Mouse (Mus musculus) thymus, adult 2 months (tissue): ENCODE measurements around the gene Manf. TPM values are rescaled to one million over a fixed set of nuclear protein-coding genes. Genes with fewer than 3 reads are reported as not detected.

Experiments
- DNase-seq: peaks from one replicate; pipeline ENCODE4 v3.0.0; 2021
- H3K27ac ChIP-seq: fragments of 200-500 bp; 2 replicates; pipeline ENCODE4 v1.5.1; 2012; ENCODE audit warnings: low read length, control low read depth; ENCODE audit not compliant: control insufficient read depth, insufficient read depth
- H3K27me3 ChIP-seq: fragments of 200-500 bp; 2 replicates; pipeline ENCODE4 v1.6.1; 2012; ENCODE audit warnings: mild to moderate bottlenecking, low read length, moderate library complexity, mixed read lengths; ENCODE audit not compliant: control insufficient read depth, insufficient read depth
- H3K36me3 ChIP-seq: fragments of 200-500 bp; 2 replicates; pipeline ENCODE4 v1.6.1; 2012; ENCODE audit warnings: mild to moderate bottlenecking, low read length, moderate library complexity; ENCODE audit not compliant: control insufficient read depth, insufficient read depth
- H3K4me1 ChIP-seq: fragments of 200-500 bp; replicated peaks from 2 replicates; pipeline ENCODE4 v1.6.1; 2012; ENCODE audit warnings: low read length; ENCODE audit not compliant: control insufficient read depth, insufficient read depth
- H3K4me3 ChIP-seq: fragments of 200-500 bp; 2 replicates; pipeline ENCODE4 v1.5.1; 2012; ENCODE audit warnings: mild to moderate bottlenecking, low read length, control low read depth, moderate library complexity; ENCODE audit not compliant: control insufficient read depth, insufficient read depth
- CTCF ChIP-seq: fragments of 200-500 bp; IDR thresholded peaks from 2 replicates; pipeline ENCODE4 v1.5.1; 2012; ENCODE audit warnings: mild to moderate bottlenecking, control low read depth, low read length, moderate library complexity, borderline replicate concordance; ENCODE audit not compliant: control insufficient read depth, poor library complexity, insufficient read depth; ENCODE audit errors: extremely low read depth
- POLR2A ChIP-seq: fragments of 200-500 bp; IDR thresholded peaks from 2 replicates; pipeline ENCODE4 v1.6.1; 2012; ENCODE audit warnings: mild to moderate bottlenecking, low read length, control low read depth, moderate library complexity; ENCODE audit not compliant: control insufficient read depth, poor library complexity, insufficient read depth; ENCODE audit errors: extremely low read depth
- WGBS: fragments of 180-500 bp; shearing (Covaris S2); methylation state at CpG from one replicate; pipeline ENCODE4 v1.1.7; 2018; 5-methylcytosine and 5-hydroxymethylcytosine counted together
- polyA plus RNA-seq: library from polyadenylated mRNA; depleted of rRNA; stranded (reverse); fragments of >200 nt; gene quantifications from 2 replicates; pipeline ENCODE4 v1.2.3, GENCODE M21; 2012; rRNA removed

Gene Manf
- 11.6 and 12.5 TPM in 2 replicates for polyA plus RNA-seq

DNA sequence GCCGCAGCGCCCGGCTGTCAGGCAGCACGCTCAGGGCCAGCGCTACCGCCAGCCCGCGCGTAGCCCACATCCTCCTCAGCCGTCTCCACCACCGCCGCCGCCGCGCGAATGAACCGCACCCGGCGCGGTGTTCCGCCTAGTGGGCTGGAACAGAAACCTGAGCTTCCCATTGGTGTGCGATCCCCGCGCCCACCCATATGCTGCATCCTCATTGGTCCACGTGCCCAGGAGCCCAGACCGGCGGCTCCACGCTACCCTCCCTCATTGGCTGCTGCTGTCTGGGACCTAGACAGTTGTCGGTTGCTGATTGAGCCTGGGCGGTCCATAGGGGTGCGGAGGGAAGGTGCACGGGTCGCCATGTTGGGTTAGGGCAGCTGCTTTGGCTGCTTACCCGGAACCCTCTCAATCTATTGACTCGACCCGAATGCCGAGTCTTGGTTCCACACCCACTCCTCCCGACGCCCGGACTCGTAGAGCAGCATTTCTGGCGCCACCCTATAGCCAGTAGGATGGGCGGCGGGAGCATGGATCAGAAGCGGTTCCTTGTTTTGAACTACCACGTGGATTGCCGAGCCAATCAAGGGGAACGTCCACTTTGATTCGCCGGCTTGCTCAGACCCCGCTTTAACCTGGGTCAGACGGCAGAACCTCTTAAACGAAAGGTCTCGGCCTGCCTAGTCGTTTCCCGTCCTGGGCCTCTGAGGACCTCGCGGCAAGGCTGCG lies at the start of gene Manf:
Gene Manf (minus strand): TSS at position 151 of the 723 bp plus-strand sequence.
- DNase-seq = peak; percentile 96
- under 1% methylated on average over 59 of the region's 59 CpGs for WGBS
- H3K27ac ChIP-seq = peak within 1 kb of the TSS; percentile 54
- peaks cover 15% of the 10 kb centered on the region for H3K4me1 ChIP-seq
- H3K27me3 ChIP-seq = no peaks in the 10 kb centered on the region
- peak; percentile 99 for TF ChIP-seq POLR2A
- peak; percentile 64 for TF ChIP-seq CTCF
- H3K36me3 ChIP-seq = peaks cover 5% of the 10 kb centered on the region; the same call in 1 of the 2 replicates
- peak within 1 kb of the TSS; percentile 69 for H3K4me3 ChIP-seq

DNA sequence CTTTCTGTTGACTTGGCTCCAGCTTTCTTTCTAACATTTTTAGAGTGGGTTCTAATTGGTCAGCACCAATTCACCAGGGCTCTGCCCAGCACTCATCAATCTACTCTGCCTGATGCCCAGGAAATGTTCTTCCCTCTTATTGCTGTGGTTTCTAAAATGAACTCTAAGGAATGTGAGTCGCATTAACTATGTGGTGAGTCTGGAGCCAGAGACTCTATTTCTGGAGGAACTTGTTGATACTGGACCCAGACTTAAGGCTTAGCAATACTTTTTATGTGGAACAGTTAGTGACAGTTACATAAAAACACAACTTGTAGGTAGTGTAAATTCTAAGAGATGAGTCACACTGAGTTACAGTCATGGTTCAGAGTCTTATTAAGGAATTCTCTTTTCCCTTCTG lies 43.2 kb upstream of the Manf start:
- 80% methylated on average over 1 of the region's 1 CpGs for WGBS
- no peak for DNase-seq
- Histone ChIP-seq H3K27ac (no peak overlapping the region), H3K36me3 (no peaks in the 10 kb centered on the region), H3K27me3 (no peaks in the 10 kb centered on the region), H3K4me3 (no peak overlapping the region), H3K4me1 (no peaks in the 10 kb centered on the region)
- TF ChIP-seq CTCF (no peak), POLR2A (no peak)

DNA sequence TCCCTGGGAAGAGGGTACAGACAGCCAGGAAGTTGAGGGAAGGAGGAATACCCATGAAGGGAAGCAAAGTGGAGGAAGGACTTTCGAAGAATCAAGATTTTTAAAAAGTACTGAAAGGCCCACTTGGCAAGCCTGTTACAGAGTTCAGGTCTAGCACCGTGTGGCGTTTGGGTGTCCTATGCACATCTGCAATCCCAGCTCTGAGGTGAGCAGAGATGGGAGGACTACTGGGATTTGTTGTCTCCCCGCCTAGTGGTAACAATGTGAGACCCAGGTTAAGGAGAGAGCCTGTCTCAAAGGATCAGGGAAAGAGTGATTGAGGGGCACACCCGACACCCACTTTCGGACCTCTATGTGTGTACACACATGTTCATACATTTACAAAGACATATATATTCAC lies 23.1 kb upstream of the Manf start:
- TF ChIP-seq POLR2A (no peak), CTCF (no peak)
- 95% methylated on average over 6 of the region's 6 CpGs for WGBS
- no peaks in the 10 kb centered on the region for H3K27me3 ChIP-seq

DNA sequence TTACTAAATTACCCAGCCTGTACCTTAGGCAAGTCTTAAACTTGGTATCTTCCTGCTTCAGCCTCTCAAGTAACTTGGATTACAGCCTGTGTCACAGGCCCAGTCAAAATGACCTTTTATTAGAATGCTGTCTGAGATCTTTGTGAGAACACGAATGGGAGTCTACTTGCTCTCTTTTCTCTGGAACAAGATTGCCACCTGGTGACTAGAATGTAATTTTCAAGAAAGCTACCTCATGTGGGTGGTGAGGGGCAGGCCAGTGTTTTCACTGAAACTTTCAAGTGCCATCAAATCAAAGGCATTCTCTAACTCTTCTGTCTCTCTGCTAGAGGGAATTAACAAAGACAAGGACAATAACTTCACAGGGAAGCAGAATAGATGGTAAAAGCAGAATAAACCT lies 22.0 kb upstream of the Manf start:
- Histone ChIP-seq H3K4me3 (no peak overlapping the region), H3K4me1 (no peaks in the 10 kb centered on the region), H3K36me3 (no peaks in the 10 kb centered on the region), H3K27ac (no peak overlapping the region), H3K27me3 (no peaks in the 10 kb centered on the region)
- WGBS = 17% methylated on average over 1 of the region's 1 CpGs
- no peak for DNase-seq
- TF ChIP-seq POLR2A (no peak), CTCF (no peak)

More for the DNA sequence above, 23.1 kb upstream of the Manf start:
- no peak overlapping the region for H3K27ac ChIP-seq
- no peak for DNase-seq
- no peaks in the 10 kb centered on the region for H3K4me1 ChIP-seq
- H3K4me3 ChIP-seq = no peak overlapping the region
- H3K36me3 ChIP-seq = no peaks in the 10 kb centered on the region

DNA sequence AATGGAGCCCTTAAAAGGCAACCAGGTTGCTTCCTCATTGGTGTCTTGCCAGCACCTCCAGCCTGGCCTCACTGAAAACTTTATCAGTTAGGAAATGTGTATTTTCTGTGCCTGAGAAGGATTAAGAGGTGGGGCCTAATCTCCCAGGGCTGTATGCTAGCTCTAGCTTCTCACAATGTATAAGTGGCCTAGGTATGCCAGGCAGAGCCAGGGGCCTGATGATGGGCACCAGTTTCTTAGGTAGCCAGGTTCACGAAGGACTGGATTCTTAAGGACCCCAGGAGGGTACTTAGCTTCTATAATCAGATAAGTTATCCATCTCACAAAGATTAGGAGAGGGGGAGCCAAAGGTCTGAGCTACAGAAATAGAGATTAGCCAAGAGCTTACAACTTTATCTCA lies 19.8 kb upstream of the Manf start:
- H3K36me3 ChIP-seq = no peaks in the 10 kb centered on the region
- TF ChIP-seq POLR2A (no peak), CTCF (no peak)
- H3K27me3 ChIP-seq = no peaks in the 10 kb centered on the region
- no peak overlapping the region for H3K27ac ChIP-seq
- DNase-seq = no peak
- H3K4me1 ChIP-seq = no peaks in the 10 kb centered on the region
- WGBS = 88% methylated on average over 1 of the region's 1 CpGs
- no peak overlapping the region for H3K4me3 ChIP-seq

DNA sequence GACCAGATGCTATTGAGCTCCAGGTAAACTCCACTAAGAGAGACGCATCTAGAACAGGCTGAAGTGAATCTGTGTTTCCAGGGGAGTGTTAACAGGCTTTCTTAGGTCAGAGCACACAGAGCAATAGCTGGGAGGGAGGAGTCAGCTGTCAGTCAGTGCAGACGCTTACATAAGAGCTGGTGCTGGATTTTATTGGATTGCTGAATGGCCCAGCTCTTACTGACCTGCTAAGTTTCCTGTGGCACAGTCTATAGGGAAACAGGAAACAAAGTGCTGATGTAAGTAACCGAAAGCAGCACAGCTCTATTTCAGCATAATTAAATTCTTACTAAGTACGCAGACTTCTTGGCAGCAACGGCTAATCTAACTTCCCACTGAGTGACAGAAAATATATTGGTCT lies 16.9 kb upstream of the Manf start:
- no peaks in the 10 kb centered on the region for H3K27me3 ChIP-seq
- H3K4me3 ChIP-seq = no peak overlapping the region
- TF ChIP-seq CTCF (no peak), POLR2A (no peak)
- no peak overlapping the region for H3K27ac ChIP-seq
- no peaks in the 10 kb centered on the region for H3K36me3 ChIP-seq
- WGBS = 32% methylated on average over 5 of the region's 5 CpGs
- no peaks in the 10 kb centered on the region for H3K4me1 ChIP-seq
- no peak for DNase-seq

DNA sequence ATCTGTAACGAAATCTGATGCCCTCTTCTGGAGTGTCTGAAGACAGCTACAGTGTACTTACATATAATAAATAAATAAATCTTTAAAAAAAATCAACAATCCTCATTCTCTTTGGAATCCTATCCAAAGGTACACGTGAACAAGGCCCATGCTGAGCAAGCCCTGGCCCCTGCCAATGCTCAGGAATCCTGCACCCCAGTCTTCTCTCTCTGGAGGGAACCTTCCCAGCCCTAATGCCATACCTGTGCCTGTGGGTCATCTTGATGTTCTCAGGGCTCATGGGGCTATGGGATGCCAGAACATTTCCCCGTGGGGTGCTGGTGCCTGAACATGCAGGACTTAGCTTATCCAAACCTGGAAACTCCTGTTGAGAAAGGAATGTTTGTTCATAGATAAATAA lies 16.4 kb upstream of the Manf start:
- DNase-seq = no peak
- Histone ChIP-seq H3K36me3 (no peaks in the 10 kb centered on the region), H3K27ac (no peak overlapping the region), H3K4me3 (no peak overlapping the region), H3K27me3 (no peaks in the 10 kb centered on the region), H3K4me1 (no peaks in the 10 kb centered on the region)
- 93% methylated on average over 3 of the region's 3 CpGs for WGBS
- TF ChIP-seq CTCF = no peak
- no peak for TF ChIP-seq POLR2A
